8 mouse cellular contexts compared by ENCODE assay signal in genomic region chr9:117251521-117252368, GRCm38 (mm10).
DNase-seq lines count a peak whose midpoint lies in the region; ATAC-seq and TF ChIP-seq lines count a peak whose summit lies in the region.

No protein-coding gene starts in this region.

- H3K9ac ChIP-seq in midbrain, embryonic 12.5 days (replicated peaks), result peak overlapping the region; percentile 61

- DNase-seq in cerebellum, adult 18-20 months, result peak; percentile 6 to 7
- DNase-seq in embryo, embryonic 11 days, result peak; percentile 67
- peak; percentile 53 to 67 for DNase-seq in heart, postnatal 10 days
- peak; percentile 11 to 21 for DNase-seq in left cerebral cortex, postnatal 36 days (ENCODE audit: low spot score in 2 of 2)

- intact Hi-C loops in heart, postnatal 10 days (cut with DNase I), result loop anchor here (5.0 kb wide), 3 partner anchors 59 to 219 kb away; no protein-coding TSS in a partner anchor
- intact Hi-C loops in left cerebral cortex, postnatal 36 days (cut with DNase I), result no loop called here

- peak overlapping the region; percentile 50 for H3K4me3 ChIP-seq in C2C12 (ENCODE audit: insufficient read depth, poor library complexity, severe bottlenecking)
- peak overlapping the region; percentile 42 for H3K4me3 ChIP-seq in midbrain, embryonic 12.5 days

- H3K27me3 ChIP-seq in C2C12 (ENCODE audit: control insufficient read depth, insufficient read depth, insufficient read length), result no peaks in the 10 kb centered on the region
- peaks cover 20% of the 10 kb centered on the region; the same call in 1 of the 2 replicates for H3K27me3 ChIP-seq in midbrain, embryonic 12.5 days

- peak overlapping the region; percentile 73 for H3ac ChIP-seq in C2C12 (ENCODE audit: control insufficient read depth, insufficient read length, low read depth)

- H3K27ac ChIP-seq in midbrain, embryonic 12.5 days (replicated peaks), result peak overlapping the region; percentile 52

- 1% methylated on average over 29 of the region's 29 CpGs for WGBS in midbrain, embryonic 12.5 days

- TF ChIP-seq CTCF in C2C12 (IDR thresholded peaks at IDR 0.05; ENCODE audit: control insufficient read depth, insufficient read depth, insufficient read length), result no peak

- H3K79me3 ChIP-seq in C2C12 (ENCODE audit: low read depth), result peaks cover 30% of the 10 kb centered on the region

- no peak for ATAC-seq in cerebellum, adult (ENCODE audit: insufficient number of reproducible peaks, low FRiP score, low TSS enrichment)
- peak; percentile 76 for ATAC-seq in midbrain, embryonic 12.5 days (ENCODE audit: low FRiP score, low read depth)
- ATAC-seq in inflammation-experienced regulatory T-cells, adult 6 months, result no peak

- H3K9me3 ChIP-seq in midbrain, embryonic 12.5 days, result no peaks in the 10 kb centered on the region

- peak overlapping the region; percentile 88 for H3K4me2 ChIP-seq in midbrain, embryonic 12.5 days (replicated peaks)

- peaks cover 50% of the 10 kb centered on the region for H3K79me2 ChIP-seq in C2C12 (ENCODE audit: control insufficient read depth, insufficient read depth)

- H3K36me3 ChIP-seq in C2C12 (ENCODE audit: control insufficient read depth, insufficient read depth), result no peaks in the 10 kb centered on the region
- H3K36me3 ChIP-seq in midbrain, embryonic 12.5 days, result no peaks in the 10 kb centered on the region

- H3K4me1 ChIP-seq in midbrain, embryonic 12.5 days, result peaks cover 19% of the 10 kb centered on the region

TF ChIP-seq in C2C12, 6 proteins besides CTCF, POLR2A, EP300 and RAD21:
- no peak for TF ChIP-seq CEBPB (IDR thresholded peaks at IDR 0.05; ENCODE audit: low read depth)
- no peak for TF ChIP-seq MYOG (IDR thresholded peaks at IDR 0.05; ENCODE audit: control insufficient read depth, extremely low read depth, insufficient read length)
- TF ChIP-seq USF1 (IDR thresholded peaks at IDR 0.05; ENCODE audit: low read depth), result no peak
- no peak for TF ChIP-seq MYOD1 (IDR thresholded peaks at IDR 0.05; ENCODE audit: control insufficient read depth, insufficient read length, low read depth)
- no peak for TF ChIP-seq MAX (IDR thresholded peaks at IDR 0.05)
- no peak for TF ChIP-seq FOSL1 (IDR thresholded peaks at IDR 0.05; ENCODE audit: insufficient read depth, low read length, poor library complexity, severe bottlenecking)

Comparison
In these comparisons a context has a peak if more than half of its experiments do, and no peak if none do; other contexts are left out.
1. DNase-seq: peak in every context shown above with its lines; median percentile 67 in embryo, embryonic 11 days; 60 in heart, postnatal 10 days; 16 in left cerebral cortex, postnatal 36 days; 6 in cerebellum, adult 18-20 months.